Mouse (Mus musculus): Measurements from ENCODE around the gene Psph. TPM values are rescaled to one million over a fixed set of nuclear protein-coding genes. Genes with fewer than 3 reads are reported as not detected.

Gene Psph
- polyA plus RNA-seq, 1 experiment = 32.9 TPM

- H3K36me3 ChIP-seq (ENCODE audit: control insufficient read depth, insufficient read depth, low read length) = peaks cover 6% of the 10 kb centered on the region; the same call in 1 of the 2 replicates
- no peak overlapping the region for H3K4me3 ChIP-seq (ENCODE audit: control insufficient read depth, insufficient read depth, low read length)
- WGBS = 96% methylated on average over 23 of the region's 23 CpGs
- no peak overlapping the region for H3K27ac ChIP-seq (ENCODE audit: control insufficient read depth, insufficient read depth, low read length)
- H3K27me3 ChIP-seq (ENCODE audit: control insufficient read depth, insufficient read depth, low read length) = no peaks in the 10 kb centered on the region
- DNase-seq = no peak
- H3K4me1 ChIP-seq (replicated peaks; ENCODE audit: control insufficient read depth, insufficient read depth, low read length) = no peaks in the 10 kb centered on the region
- TF ChIP-seq CTCF (IDR thresholded peaks at IDR 0.05; ENCODE audit: borderline replicate concordance, control insufficient read depth, extremely low read depth, insufficient read depth, low read length, poor library complexity) = no peak
- TF ChIP-seq POLR2A (IDR thresholded peaks at IDR 0.05; ENCODE audit: control insufficient read depth, extremely low read depth, insufficient read depth, low read length, poor library complexity) = no peak
These were observed 16.6 kb downstream of the Psph start for GRCm38 (mm10) chr5:129770443-129771355.

- Histone ChIP-seq H3K4me1 (replicated peaks; ENCODE audit: control insufficient read depth, insufficient read depth, low read length) (peaks cover 6% of the 10 kb centered on the region), H3K27ac (ENCODE audit: control insufficient read depth, insufficient read depth, low read length) (no peak overlapping the region), H3K36me3 (ENCODE audit: control insufficient read depth, insufficient read depth, low read length) (peaks cover 3% of the 10 kb centered on the region; the same call in 1 of the 2 replicates), H3K27me3 (ENCODE audit: control insufficient read depth, insufficient read depth, low read length) (no peaks in the 10 kb centered on the region), H3K4me3 (ENCODE audit: control insufficient read depth, insufficient read depth, low read length) (no peak overlapping the region)
- no peak for DNase-seq
- TF ChIP-seq CTCF (IDR thresholded peaks at IDR 0.05; ENCODE audit: borderline replicate concordance, control insufficient read depth, extremely low read depth, insufficient read depth, low read length, poor library complexity) = no peak
- TF ChIP-seq POLR2A (IDR thresholded peaks at IDR 0.05; ENCODE audit: control insufficient read depth, extremely low read depth, insufficient read depth, low read length, poor library complexity) = no peak
- 93% methylated on average over 18 of the region's 18 CpGs for WGBS
These were observed 25.2 kb downstream of the Psph start for GRCm38 (mm10) chr5:129761865-129762540.

- TF ChIP-seq POLR2A (IDR thresholded peaks at IDR 0.05; ENCODE audit: control insufficient read depth, extremely low read depth, insufficient read depth, low read length, poor library complexity) = no peak
- no peak for TF ChIP-seq CTCF (IDR thresholded peaks at IDR 0.05; ENCODE audit: borderline replicate concordance, control insufficient read depth, extremely low read depth, insufficient read depth, low read length, poor library complexity)
- 95% methylated on average over 13 of the region's 13 CpGs for WGBS
- Histone ChIP-seq H3K4me1 (replicated peaks; ENCODE audit: control insufficient read depth, insufficient read depth, low read length) (peaks cover 6% of the 10 kb centered on the region), H3K27me3 (ENCODE audit: control insufficient read depth, insufficient read depth, low read length) (no peaks in the 10 kb centered on the region), H3K27ac (ENCODE audit: control insufficient read depth, insufficient read depth, low read length) (no peak overlapping the region), H3K36me3 (ENCODE audit: control insufficient read depth, insufficient read depth, low read length) (no peaks in the 10 kb centered on the region), H3K4me3 (ENCODE audit: control insufficient read depth, insufficient read depth, low read length) (no peak overlapping the region)
- no peak for DNase-seq
These were observed 27.2 kb downstream of the Psph start for GRCm38 (mm10) chr5:129759929-129760480.

- Histone ChIP-seq H3K36me3 (ENCODE audit: control insufficient read depth, insufficient read depth, low read length) (no peaks in the 10 kb centered on the region), H3K27ac (ENCODE audit: control insufficient read depth, insufficient read depth, low read length) (no peak overlapping the region), H3K27me3 (ENCODE audit: control insufficient read depth, insufficient read depth, low read length) (no peaks in the 10 kb centered on the region), H3K4me1 (replicated peaks; ENCODE audit: control insufficient read depth, insufficient read depth, low read length) (peaks cover 6% of the 10 kb centered on the region), H3K4me3 (ENCODE audit: control insufficient read depth, insufficient read depth, low read length) (no peak overlapping the region)
- 98% methylated on average over 20 of the region's 20 CpGs for WGBS
- no peak for DNase-seq
- no peak for TF ChIP-seq CTCF (IDR thresholded peaks at IDR 0.05; ENCODE audit: borderline replicate concordance, control insufficient read depth, extremely low read depth, insufficient read depth, low read length, poor library complexity)
These were observed 30.4 kb downstream of the Psph start for GRCm38 (mm10) chr5:129756886-129757285.

GRCm38 (mm10) chr5:129744050-129744449, 43.2 kb downstream of the Psph start:
- H3K27ac ChIP-seq (ENCODE audit: control insufficient read depth, insufficient read depth, low read length) = no peak overlapping the region

GRCm38 (mm10) chr5:129742903-129743488, 44.3 kb downstream of the Psph start:
- TF ChIP-seq CTCF (IDR thresholded peaks at IDR 0.05; ENCODE audit: borderline replicate concordance, control insufficient read depth, extremely low read depth, insufficient read depth, low read length, poor library complexity) = no peak
- no peak for TF ChIP-seq POLR2A (IDR thresholded peaks at IDR 0.05; ENCODE audit: control insufficient read depth, extremely low read depth, insufficient read depth, low read length, poor library complexity)
- Histone ChIP-seq H3K27me3 (ENCODE audit: control insufficient read depth, insufficient read depth, low read length) (no peaks in the 10 kb centered on the region), H3K4me1 (replicated peaks; ENCODE audit: control insufficient read depth, insufficient read depth, low read length) (no peaks in the 10 kb centered on the region), H3K36me3 (ENCODE audit: control insufficient read depth, insufficient read depth, low read length) (peaks cover 7% of the 10 kb centered on the region; the same call in 1 of the 2 replicates), H3K4me3 (ENCODE audit: control insufficient read depth, insufficient read depth, low read length) (no peak overlapping the region), H3K27ac (ENCODE audit: control insufficient read depth, insufficient read depth, low read length) (no peak overlapping the region)
- DNase-seq = no peak
- 95% methylated on average over 7 of the region's 7 CpGs for WGBS

More at GRCm38 (mm10) chr5:129744050-129744449, 43.2 kb downstream of the Psph start:
- TF ChIP-seq CTCF (IDR thresholded peaks at IDR 0.05; ENCODE audit: borderline replicate concordance, control insufficient read depth, extremely low read depth, insufficient read depth, low read length, poor library complexity) (no peak), POLR2A (IDR thresholded peaks at IDR 0.05; ENCODE audit: control insufficient read depth, extremely low read depth, insufficient read depth, low read length, poor library complexity) (no peak)
- Histone ChIP-seq H3K4me3 (ENCODE audit: control insufficient read depth, insufficient read depth, low read length) (no peak overlapping the region), H3K36me3 (ENCODE audit: control insufficient read depth, insufficient read depth, low read length) (peaks cover 7% of the 10 kb centered on the region; the same call in 1 of the 2 replicates), H3K27me3 (ENCODE audit: control insufficient read depth, insufficient read depth, low read length) (no peaks in the 10 kb centered on the region), H3K4me1 (replicated peaks; ENCODE audit: control insufficient read depth, insufficient read depth, low read length) (no peaks in the 10 kb centered on the region)
- no peak for DNase-seq
- WGBS = 88% methylated on average over 6 of the region's 6 CpGs
